Mouse (Mus musculus): ENCODE results near the gene Coro2b.

GRCm38 (mm10) chr9:62370648-62371280 lies 166.1 kb downstream of the Coro2b start:
- TF ChIP-seq CTCF (IDR thresholded peaks at IDR 0.05; ENCODE audit: borderline replicate concordance, insufficient read depth, low read length) (no peak), POLR2A (IDR thresholded peaks at IDR 0.05; ENCODE audit: low read depth, low read length) (no peak)

Measured in embryonic fibroblast, embryonic 13.5 days (primary cell).